Mouse (Mus musculus): ENCODE measurements around the gene Dcaf8. TPM values are rescaled to one million over a fixed set of nuclear protein-coding genes. Genes with fewer than 3 reads are reported as not detected.

The Dcaf8 gene
- total and polyA plus RNA-seq, 2 experiments from 2014 or later: 62.7 to 76.8 TPM

- Histone ChIP-seq H3K9ac (peak within 1 kb of the TSS; percentile 99), H3K4me2 (ENCODE audit: low read depth) (peak within 1 kb of the TSS; percentile 91), H3K4me1 (ENCODE audit: insufficient read depth) (peaks cover 42% of the 10 kb centered on the region), H3K27ac (ENCODE audit: low read depth, low read length) (peak within 1 kb of the TSS; percentile 97), H3K27me3 (ENCODE audit: insufficient read depth, low read length) (no peaks in the 10 kb centered on the region), H3K4me3 (ENCODE audit: low read depth, low read length) (peak within 1 kb of the TSS; percentile 73), H3K36me3 (ENCODE audit: insufficient read depth) (no peaks in the 10 kb centered on the region), H3K9me3 (ENCODE audit: low read length) (no peaks in the 10 kb centered on the region)
- peak; percentile 85 for DNase-seq
- 1% methylated on average over 38 of the region's 40 CpGs for WGBS
- no peak for TF ChIP-seq CTCF (IDR thresholded peaks at IDR 0.05; ENCODE audit: low read depth)
- ATAC-seq: peak; percentile 77
Measured at GRCm38 (mm10) chr1:172206141-172206917, 58.4 kb downstream of the Dcaf8 start, which contains the start of gene Pea15a. Gene Pea15a (minus strand): TSS chr1:172206804.

GRCm38 (mm10) chr1:172207111-172207584 lies 59.3 kb downstream of the Dcaf8 start:
- H3K27me3 ChIP-seq (ENCODE audit: insufficient read depth, low read length): no peaks in the 10 kb centered on the region
- H3K4me2 ChIP-seq (ENCODE audit: low read depth): peak overlapping the region; percentile 91
- H3K4me1 ChIP-seq (ENCODE audit: insufficient read depth): peaks cover 34% of the 10 kb centered on the region
- no peaks in the 10 kb centered on the region for H3K36me3 ChIP-seq (ENCODE audit: insufficient read depth)
- peak overlapping the region; percentile 73 for H3K4me3 ChIP-seq (ENCODE audit: low read depth, low read length)
- H3K27ac ChIP-seq (ENCODE audit: low read depth, low read length): peak overlapping the region; percentile 97
- WGBS: 8% methylated on average over 7 of the region's 7 CpGs
- peak; percentile 53 for DNase-seq
- H3K9ac ChIP-seq: peak overlapping the region; percentile 99
- no peaks in the 10 kb centered on the region for H3K9me3 ChIP-seq (ENCODE audit: low read length)
- ATAC-seq: peak; percentile 7
- TF ChIP-seq CTCF (IDR thresholded peaks at IDR 0.05; ENCODE audit: low read depth): no peak

DNA sequence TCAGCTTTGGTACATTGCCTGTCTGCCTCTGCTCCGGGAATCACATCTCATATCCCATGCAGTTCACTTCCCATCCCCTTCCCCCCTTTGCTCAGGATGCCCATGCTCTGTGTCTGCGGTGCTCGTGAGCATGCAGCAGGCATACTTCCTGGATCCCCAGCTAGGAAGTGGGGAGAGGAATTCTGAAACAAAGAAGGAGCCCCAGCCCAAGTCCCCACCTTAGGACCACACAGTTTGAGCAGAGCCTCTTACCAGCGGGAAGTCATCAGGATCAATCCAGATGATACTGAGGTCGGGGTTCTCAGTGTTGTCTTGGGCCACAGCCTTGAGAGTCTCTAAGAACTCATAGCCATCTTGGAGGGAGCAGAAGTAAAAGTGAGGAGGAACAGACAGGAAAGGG lies 64.9 kb downstream of the Dcaf8 start:
- Histone ChIP-seq H3K4me3 (ENCODE audit: low read depth, low read length) (no peak overlapping the region), H3K4me1 (ENCODE audit: insufficient read depth) (no peaks in the 10 kb centered on the region), H3K9me3 (ENCODE audit: low read length) (no peaks in the 10 kb centered on the region), H3K27me3 (ENCODE audit: insufficient read depth, low read length) (no peaks in the 10 kb centered on the region), H3K9ac (no peak overlapping the region), H3K36me3 (ENCODE audit: insufficient read depth) (no peaks in the 10 kb centered on the region), H3K27ac (ENCODE audit: low read depth, low read length) (no peak overlapping the region), H3K4me2 (ENCODE audit: low read depth) (no peak overlapping the region)
- 60% methylated on average over 5 of the region's 5 CpGs for WGBS
- DNase-seq (no peak), ATAC-seq (no peak)
- TF ChIP-seq CTCF (IDR thresholded peaks at IDR 0.05; ENCODE audit: low read depth): no peak

GRCm38 (mm10) chr1:172213771-172214170 lies 65.9 kb downstream of the Dcaf8 start:
- Histone ChIP-seq H3K27me3 (ENCODE audit: insufficient read depth, low read length) (no peaks in the 10 kb centered on the region), H3K4me1 (ENCODE audit: insufficient read depth) (no peaks in the 10 kb centered on the region), H3K9me3 (ENCODE audit: low read length) (no peaks in the 10 kb centered on the region), H3K4me3 (ENCODE audit: low read depth, low read length) (no peak overlapping the region), H3K4me2 (ENCODE audit: low read depth) (no peak overlapping the region), H3K36me3 (ENCODE audit: insufficient read depth) (no peaks in the 10 kb centered on the region), H3K27ac (ENCODE audit: low read depth, low read length) (no peak overlapping the region), H3K9ac (no peak overlapping the region)
- DNase-seq (no peak), ATAC-seq (peak; percentile 6; the same call in 1 of the 2 replicates)
- WGBS: 28% methylated on average over 4 of the region's 4 CpGs
- TF ChIP-seq CTCF (IDR thresholded peaks at IDR 0.05; ENCODE audit: low read depth): no peak

DNA sequence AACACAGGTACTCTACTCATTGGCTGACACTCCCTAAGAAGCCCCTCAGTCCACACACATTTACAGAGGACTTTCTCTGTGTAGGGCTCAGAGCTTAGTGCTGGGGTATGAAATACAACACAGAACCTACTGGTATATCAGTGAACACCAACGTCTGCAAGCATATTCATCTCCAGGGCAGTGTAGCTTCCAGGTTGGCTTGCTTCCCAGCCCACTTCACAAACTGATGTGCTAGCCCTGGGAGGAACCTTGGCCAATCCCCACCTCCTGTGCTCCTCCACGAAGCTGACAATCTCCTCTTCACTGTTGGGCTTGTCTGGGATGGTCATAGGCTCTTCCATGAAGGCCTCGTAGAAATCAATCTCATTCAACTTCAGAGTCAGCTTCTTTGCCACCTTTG lies 66.9 kb downstream of the Dcaf8 start:
- 44% methylated on average over 3 of the region's 3 CpGs for WGBS
- ATAC-seq: no peak
- no peak for TF ChIP-seq CTCF (IDR thresholded peaks at IDR 0.05; ENCODE audit: low read depth)

GRCm38 (mm10) chr1:172217148-172217547 lies 69.3 kb downstream of the Dcaf8 start:
- no peak overlapping the region for H3K4me3 ChIP-seq (ENCODE audit: low read depth, low read length)
- no peak overlapping the region for H3K9ac ChIP-seq
- H3K27ac ChIP-seq (ENCODE audit: low read depth, low read length): peak overlapping the region; percentile 70
- peak overlapping the region; percentile 33 for H3K4me2 ChIP-seq (ENCODE audit: low read depth)
- H3K27me3 ChIP-seq (ENCODE audit: insufficient read depth, low read length): no peaks in the 10 kb centered on the region
- H3K36me3 ChIP-seq (ENCODE audit: insufficient read depth): no peaks in the 10 kb centered on the region
- TF ChIP-seq CTCF (IDR thresholded peaks at IDR 0.05; ENCODE audit: low read depth): peak; percentile 95
- H3K9me3 ChIP-seq (ENCODE audit: low read length): no peaks in the 10 kb centered on the region
- no peaks in the 10 kb centered on the region for H3K4me1 ChIP-seq (ENCODE audit: insufficient read depth)
- DNase-seq (peak; percentile 92), ATAC-seq (peak; percentile 75)
- 0% methylated on average over 5 of the region's 5 CpGs for WGBS

More for the DNA sequence above, 66.9 kb downstream of the Dcaf8 start:
- H3K4me3 ChIP-seq (ENCODE audit: low read depth, low read length): no peak overlapping the region
- no peaks in the 10 kb centered on the region for H3K4me1 ChIP-seq (ENCODE audit: insufficient read depth)
- no peaks in the 10 kb centered on the region for H3K9me3 ChIP-seq (ENCODE audit: low read length)
- H3K4me2 ChIP-seq (ENCODE audit: low read depth): no peak overlapping the region
- DNase-seq: no peak
- no peak overlapping the region for H3K9ac ChIP-seq
- H3K27me3 ChIP-seq (ENCODE audit: insufficient read depth, low read length): no peaks in the 10 kb centered on the region
- H3K36me3 ChIP-seq (ENCODE audit: insufficient read depth): no peaks in the 10 kb centered on the region
- H3K27ac ChIP-seq (ENCODE audit: low read depth, low read length): no peak overlapping the region

DNA sequence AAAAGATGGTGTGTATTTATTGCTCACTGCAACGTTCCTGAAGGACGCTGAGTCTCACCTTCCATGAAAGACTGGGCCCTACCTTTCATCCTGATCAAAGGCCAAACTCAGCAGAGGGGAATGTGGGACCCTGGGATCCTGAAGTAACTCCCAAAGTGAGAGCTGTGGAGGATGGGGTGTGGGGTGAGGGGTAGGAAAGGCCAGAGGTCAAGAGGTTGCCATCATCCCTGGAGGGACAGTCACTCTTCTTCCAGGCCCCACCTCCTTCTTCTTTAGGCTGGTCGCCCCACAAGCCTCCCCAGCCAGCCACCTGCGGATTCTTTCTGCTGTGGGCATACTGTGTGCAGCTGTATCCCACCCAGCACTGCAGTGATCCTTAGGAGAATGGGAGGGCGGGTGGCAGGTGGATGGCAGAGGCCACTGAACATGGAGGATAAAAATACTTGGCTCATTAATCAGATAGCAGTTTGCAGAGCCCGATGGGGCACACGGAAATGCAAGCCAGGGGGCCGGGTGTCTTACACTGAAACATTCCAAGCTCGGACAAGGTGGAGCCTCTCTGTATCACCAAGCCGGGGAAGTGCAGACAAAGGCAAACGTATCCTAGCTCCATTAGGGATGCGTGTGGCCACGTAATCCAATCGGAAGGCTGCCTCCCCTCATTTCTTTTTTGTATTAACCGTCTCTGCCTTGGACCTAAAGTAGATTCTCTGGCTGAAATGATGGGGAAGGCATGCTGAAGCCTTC lies 70.5 kb downstream of the Dcaf8 start:
- Histone ChIP-seq H3K4me3 (ENCODE audit: low read depth, low read length) (no peak overlapping the region), H3K27ac (ENCODE audit: low read depth, low read length) (no peak overlapping the region), H3K4me2 (ENCODE audit: low read depth) (no peak overlapping the region), H3K9ac (no peak overlapping the region), H3K4me1 (ENCODE audit: insufficient read depth) (no peaks in the 10 kb centered on the region), H3K27me3 (ENCODE audit: insufficient read depth, low read length) (no peaks in the 10 kb centered on the region), H3K9me3 (ENCODE audit: low read length) (no peaks in the 10 kb centered on the region), H3K36me3 (ENCODE audit: insufficient read depth) (no peaks in the 10 kb centered on the region)
- ATAC-seq (no peak), DNase-seq (no peak)
- 38% methylated on average over 15 of the region's 15 CpGs for WGBS
- TF ChIP-seq CTCF (IDR thresholded peaks at IDR 0.05; ENCODE audit: low read depth): no peak

Measured in forebrain, postnatal 0 days (tissue).